Mouse (Mus musculus) intestine, postnatal 0 days (tissue): ENCODE results near the gene Rbm41. TPM values are rescaled to one million over a fixed set of nuclear protein-coding genes. Genes with fewer than 3 reads are reported as not detected.

ENCODE experiments used
- ATAC-seq: fragments of 200-750 bp; cut with Nextera tagmentation; 2 replicates; pipeline ENCODE4 v1.8.0; 2017; ENCODE audit warnings: mild to moderate bottlenecking, moderate TSS enrichment, moderate library complexity
- H3K27ac ChIP-seq: fragments of 300-500 bp; sonication (generic); 2 replicates; pipeline ENCODE4 v1.5.1; 2014; ENCODE audit warnings: mild to moderate bottlenecking, low read depth, low read length, moderate library complexity
- H3K27me3 ChIP-seq: fragments of 300-500 bp; sonication (generic); replicated peaks from 2 replicates; pipeline ENCODE4 v1.6.1; 2014; ENCODE audit warnings: low read length, mixed read lengths; ENCODE audit not compliant: control insufficient read depth, insufficient read depth
- H3K36me3 ChIP-seq: fragments of 300-500 bp; sonication (generic); 2 replicates; pipeline ENCODE4 v1.6.1; 2014; ENCODE audit warnings: mild to moderate bottlenecking, moderate library complexity; ENCODE audit not compliant: control insufficient read depth, insufficient read depth
- H3K4me1 ChIP-seq: fragments of 300-500 bp; sonication (generic); replicated peaks from 2 replicates; pipeline ENCODE4 v1.6.1; 2014; ENCODE audit warnings: antibody characterized with exemption, low read length, mixed read lengths; ENCODE audit not compliant: control insufficient read depth, insufficient read depth
- H3K4me2 ChIP-seq: fragments of 300-500 bp; sonication (generic); replicated peaks from 2 replicates; pipeline ENCODE4 v1.6.1; 2014; ENCODE audit warnings: low read depth, mild to moderate bottlenecking, moderate library complexity
- H3K4me3 ChIP-seq: fragments of 300-500 bp; sonication (generic); 2 replicates; pipeline ENCODE4 v1.5.1; 2014; ENCODE audit warnings: low read depth, low read length
- H3K9ac ChIP-seq: fragments of 300-500 bp; sonication (generic); 2 replicates; pipeline ENCODE4 v1.6.1; 2014; ENCODE audit warnings: mild to moderate bottlenecking, low read depth, low read length
- H3K9me3 ChIP-seq: fragments of 300-500 bp; sonication (generic); 2 replicates; pipeline ENCODE4 v1.6.1; 2016; ENCODE audit warnings: mixed run types; ENCODE audit not compliant: control insufficient read depth
- CTCF ChIP-seq: sonication (generic); IDR thresholded peaks from 2 replicates; pipeline ENCODE4 v1.5.1; 2016; ENCODE audit warnings: low read depth, mild to moderate bottlenecking, control low read depth, antibody characterized with exemption, moderate library complexity
- WGBS: fragments of 180-500 bp; shearing (Covaris S2); extraction: QIAGEN DNeasy Blood & Tissue Kit; methylation state at CpG from one replicate; pipeline ENCODE4 v1.1.7; 2014; 5-methylcytosine and 5-hydroxymethylcytosine counted together
- polyA plus RNA-seq: library from polyadenylated mRNA; unstranded; fragments of >200 nt; fragmentation: Nextera tagmentation; extraction: Ambion mirVana; gene quantifications from 2 replicates; pipeline ENCODE4 v1.2.1, GENCODE M21; 2015

The Rbm41 gene
- polyA plus RNA-seq, 1 experiment from 2014 or later: 1.3 TPM

GRCm38 (mm10) chrX:139859402-139859801 lies 139.0 kb downstream of the Rbm41 start:
- TF ChIP-seq CTCF: no peak
- Histone ChIP-seq H3K27ac (no peak overlapping the region), H3K9me3 (no peaks in the 10 kb centered on the region), H3K4me2 (no peak overlapping the region), H3K4me1 (no peaks in the 10 kb centered on the region), H3K36me3 (no peaks in the 10 kb centered on the region), H3K9ac (no peak overlapping the region), H3K4me3 (no peak overlapping the region), H3K27me3 (no peaks in the 10 kb centered on the region)
- ATAC-seq: no peak
- 50% methylated on average over 5 of the region's 5 CpGs for WGBS

GRCm38 (mm10) chrX:139854795-139855194 lies 143.6 kb downstream of the Rbm41 start:
- no peak for ATAC-seq
- Histone ChIP-seq H3K27ac (no peak overlapping the region), H3K36me3 (no peaks in the 10 kb centered on the region), H3K27me3 (no peaks in the 10 kb centered on the region), H3K4me1 (no peaks in the 10 kb centered on the region), H3K9ac (no peak overlapping the region), H3K9me3 (no peaks in the 10 kb centered on the region), H3K4me3 (no peak overlapping the region), H3K4me2 (no peak overlapping the region)
- no peak for TF ChIP-seq CTCF
- WGBS: 93% methylated on average over 4 of the region's 4 CpGs

DNA sequence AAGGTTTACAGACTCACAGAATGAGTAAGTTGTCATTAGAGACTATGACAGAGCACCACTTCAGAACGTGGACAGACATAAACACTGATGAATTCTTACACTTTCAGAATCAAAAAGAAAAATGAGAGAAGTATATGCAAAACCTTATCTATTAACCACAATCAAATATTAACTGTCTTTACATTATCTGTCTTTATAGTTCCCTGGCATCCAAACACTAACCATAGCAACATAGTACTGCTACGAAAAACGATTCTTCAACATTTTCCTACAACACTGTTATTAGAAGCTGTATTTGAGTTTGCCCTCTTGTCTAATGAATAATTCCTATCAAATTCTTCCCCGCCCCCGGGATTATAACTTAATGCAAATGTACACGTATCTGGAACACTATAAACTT lies 157.3 kb downstream of the Rbm41 start:
- no peaks in the 10 kb centered on the region for H3K36me3 ChIP-seq
- no peak overlapping the region for H3K4me2 ChIP-seq
- no peaks in the 10 kb centered on the region for H3K9me3 ChIP-seq
- no peaks in the 10 kb centered on the region for H3K4me1 ChIP-seq
- no peak overlapping the region for H3K4me3 ChIP-seq
- H3K27ac ChIP-seq: no peak overlapping the region
- ATAC-seq: no peak
- no peak overlapping the region for H3K9ac ChIP-seq
- 79% methylated on average over 6 of the region's 6 CpGs for WGBS
- H3K27me3 ChIP-seq: no peaks in the 10 kb centered on the region
- no peak for TF ChIP-seq CTCF

Other genes with a start within 250 kb of the Rbm41 start
- gene Ripply1, start 216.2 kb downstream of the Rbm41 start, polyA plus RNA-seq: not detected in 2 replicates
- gene Cldn2, start 197.8 kb downstream of the Rbm41 start, polyA plus RNA-seq: 182 and 193 TPM in 2 replicates
- gene Morc4, start 126.9 kb downstream of the Rbm41 start, polyA plus RNA-seq: 2.5 and 3.5 TPM in 2 replicates
- gene Nup62cl, start 64.1 kb upstream of the Rbm41 start, polyA plus RNA-seq: 0.75 and 1.5 TPM in 2 replicates
- not detected in 2 replicates for gene Pih1h3b, start 64.3 kb upstream of the Rbm41 start, polyA plus RNA-seq